Mouse (Mus musculus): ENCODE data around the gene Smpdl3a.

DNA sequence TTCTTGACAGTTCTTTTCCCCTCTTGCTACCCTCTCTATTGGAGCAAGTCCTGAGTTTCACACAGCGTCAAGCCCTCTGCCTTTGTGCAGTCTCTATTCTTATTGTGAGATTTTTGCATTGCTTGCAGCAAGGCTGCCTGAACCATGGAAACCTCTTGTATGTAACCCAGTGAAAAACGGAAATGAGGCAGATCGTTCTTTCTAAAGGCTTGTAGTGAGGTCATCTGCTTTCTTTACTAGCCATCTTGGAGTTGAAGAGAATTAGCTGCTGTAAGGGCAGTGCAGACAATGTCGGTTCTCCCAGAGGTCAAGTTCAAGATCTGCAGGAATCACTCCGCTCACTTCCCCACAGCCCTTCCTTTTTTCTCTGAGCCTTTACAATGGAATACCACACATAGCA lies 34.5 kb downstream of the Smpdl3a start:
- TF ChIP-seq HCFC1 (IDR thresholded peaks at IDR 0.05; ENCODE audit: borderline replicate concordance, insufficient read depth, low read length) (no peak), MAFK (IDR thresholded peaks at IDR 0.05; ENCODE audit: insufficient read depth, low read depth, low read length) (no peak), CHD2 (IDR thresholded peaks at IDR 0.05; ENCODE audit: low read depth, low read length) (no peak), ZC3H11A (IDR thresholded peaks at IDR 0.05; ENCODE audit: borderline replicate concordance, low read depth, low read length) (no peak)
